Mouse (Mus musculus) intestine, embryonic 16.5 days (tissue): ENCODE results near the gene Dnajc13. TPM values are rescaled to one million over a fixed set of nuclear protein-coding genes. Genes with fewer than 3 reads are reported as not detected.

Experiments
- ATAC-seq: fragments of 200-750 bp; cut with Nextera tagmentation; 2 replicates; pipeline ENCODE4 v1.8.0; 2017; ENCODE audit warnings: moderate TSS enrichment, moderate library complexity
- H3K27ac ChIP-seq: fragments of 300-500 bp; sonication (generic); 2 replicates; pipeline ENCODE4 v1.5.1; 2014; ENCODE audit warnings: mild to moderate bottlenecking, low read length
- H3K27me3 ChIP-seq: fragments of 300-500 bp; sonication (generic); replicated peaks from 2 replicates; pipeline ENCODE4 v1.6.1; 2014; ENCODE audit warnings: low read length, control low read depth, mixed read lengths; ENCODE audit not compliant: control insufficient read depth, insufficient read depth
- H3K36me3 ChIP-seq: fragments of 300-500 bp; sonication (generic); 2 replicates; pipeline ENCODE4 v1.6.1; 2014; ENCODE audit warnings: low read length, control low read depth; ENCODE audit not compliant: control insufficient read depth, insufficient read depth
- H3K4me1 ChIP-seq: fragments of 300-500 bp; sonication (generic); 2 replicates; pipeline ENCODE4 v1.6.1; 2014; ENCODE audit warnings: low read length, control low read depth, mixed read lengths; ENCODE audit not compliant: control insufficient read depth, insufficient read depth
- H3K4me2 ChIP-seq: fragments of 300-500 bp; sonication (generic); 2 replicates; pipeline ENCODE4 v1.6.1; 2014; ENCODE audit warnings: low read depth, low read length, control low read depth
- H3K4me3 ChIP-seq: fragments of 300-500 bp; sonication (generic); 2 replicates; pipeline ENCODE4 v1.5.1; 2014; ENCODE audit warnings: mild to moderate bottlenecking, low read length
- H3K9ac ChIP-seq: fragments of 300-500 bp; sonication (generic); 2 replicates; pipeline ENCODE4 v1.6.1; 2014; ENCODE audit warnings: low read depth, low read length
- H3K9me3 ChIP-seq: fragments of 300-500 bp; sonication (generic); 2 replicates; pipeline ENCODE4 v1.6.1; 2016; ENCODE audit warnings: low read length, control low read depth; ENCODE audit not compliant: control insufficient read depth
- WGBS: fragments of 180-500 bp; shearing (Covaris S2); extraction: QIAGEN DNeasy Blood & Tissue Kit; methylation state at CpG from one replicate; pipeline ENCODE4 v1.1.7; 2014; 5-methylcytosine and 5-hydroxymethylcytosine counted together
- polyA plus RNA-seq: library from polyadenylated mRNA; unstranded; fragments of >200 nt; fragmentation: Nextera tagmentation; extraction: Ambion mirVana; gene quantifications from 2 replicates; pipeline ENCODE4 v1.2.1, GENCODE M21; 2015

Gene Dnajc13
- polyA plus RNA-seq, result 21.5 and 24.2 TPM in 2 replicates

DNA sequence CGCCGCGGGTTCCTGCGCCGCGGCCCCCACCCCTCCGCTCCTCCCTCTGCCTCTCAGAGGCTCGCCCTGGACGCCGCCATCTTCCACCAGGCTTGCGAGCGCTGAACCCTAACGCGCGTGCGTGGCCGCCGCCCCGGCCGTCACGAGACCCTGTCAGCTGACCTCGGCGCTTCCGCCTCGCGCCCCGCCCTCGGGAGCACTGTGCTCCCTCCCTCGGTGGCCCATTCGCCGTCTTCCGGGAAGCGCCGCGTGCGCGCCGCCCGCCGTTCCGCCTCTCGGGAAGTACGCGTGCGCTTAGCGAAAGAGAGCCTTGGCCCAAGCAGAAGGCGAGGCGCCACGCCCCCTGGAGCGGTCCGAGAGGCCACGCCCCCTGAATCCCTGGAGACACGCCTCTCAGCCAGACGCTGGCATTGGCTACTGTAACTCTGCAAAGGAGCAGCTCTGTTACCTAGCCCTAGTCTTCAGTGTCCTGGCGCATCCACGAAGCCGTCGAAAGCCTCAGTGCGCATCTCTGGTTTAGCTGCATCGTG, at the start of gene Dnajc13:
Gene Dnajc13 (minus strand): TSS at position 108 of the 530 bp plus-strand sequence.
- under 1% methylated on average over 60 of the region's 60 CpGs for WGBS
- peak within 1 kb of the TSS; percentile 97 for H3K4me3 ChIP-seq
- H3K4me2 ChIP-seq, result peak within 1 kb of the TSS; percentile 77
- H3K9ac ChIP-seq, result peak within 1 kb of the TSS; percentile 94
- ATAC-seq, result peak; percentile 97
- peak within 1 kb of the TSS; percentile 95 for H3K27ac ChIP-seq
- no peaks in the 10 kb centered on the region for H3K36me3 ChIP-seq
- H3K9me3 ChIP-seq, result no peaks in the 10 kb centered on the region
- no peaks in the 10 kb centered on the region for H3K27me3 ChIP-seq
- peaks cover 15% of the 10 kb centered on the region for H3K4me1 ChIP-seq

DNA sequence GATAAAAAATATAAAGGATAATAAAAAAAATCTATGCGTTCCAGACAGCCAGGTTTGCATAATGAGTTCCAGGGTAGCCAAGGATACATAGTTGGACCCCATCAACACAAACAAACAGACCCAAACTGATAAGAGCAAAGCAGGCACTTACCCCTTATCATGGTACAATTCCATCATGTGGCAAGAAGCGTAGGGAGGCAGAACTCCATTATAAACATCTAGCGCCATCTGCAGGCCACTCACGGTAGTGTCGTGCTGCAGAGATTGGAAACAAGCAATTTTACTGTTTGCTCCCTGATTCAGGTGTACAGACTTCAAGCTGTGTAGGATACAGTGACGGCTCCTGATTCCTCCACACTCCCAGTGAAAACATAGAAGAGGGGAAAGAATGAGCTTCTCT, 44.0 kb upstream of the Dnajc13 start:
- Histone ChIP-seq H3K27ac (no peak overlapping the region), H3K36me3 (no peaks in the 10 kb centered on the region), H3K4me3 (no peak overlapping the region), H3K9ac (no peak overlapping the region), H3K4me1 (no peaks in the 10 kb centered on the region), H3K4me2 (no peak overlapping the region), H3K27me3 (no peaks in the 10 kb centered on the region), H3K9me3 (no peaks in the 10 kb centered on the region)
- ATAC-seq, result no peak
- 11% methylated on average over 6 of the region's 6 CpGs for WGBS

GRCm38 (mm10) chr9:104305333-104306111, 42.8 kb upstream of the Dnajc13 start:
- no peaks in the 10 kb centered on the region for H3K9me3 ChIP-seq
- no peaks in the 10 kb centered on the region for H3K27me3 ChIP-seq
- H3K27ac ChIP-seq, result no peak overlapping the region
- ATAC-seq, result 0 out of 2 replicates have a peak, but pooled peaks have one; percentile 9
- WGBS, result 84% methylated on average over 6 of the region's 6 CpGs
- no peaks in the 10 kb centered on the region for H3K36me3 ChIP-seq
- H3K4me2 ChIP-seq, result no peak overlapping the region
- no peak overlapping the region for H3K9ac ChIP-seq
- H3K4me3 ChIP-seq, result no peak overlapping the region
- peaks cover 3% of the 10 kb centered on the region for H3K4me1 ChIP-seq

GRCm38 (mm10) chr9:104304800-104305199, 42.1 kb upstream of the Dnajc13 start:
- no peak overlapping the region for H3K4me3 ChIP-seq
- peaks cover 3% of the 10 kb centered on the region for H3K4me1 ChIP-seq
- H3K27me3 ChIP-seq, result no peaks in the 10 kb centered on the region
- H3K27ac ChIP-seq, result no peak overlapping the region
- H3K9me3 ChIP-seq, result no peaks in the 10 kb centered on the region
- H3K36me3 ChIP-seq, result no peaks in the 10 kb centered on the region
- 57% methylated on average over 10 of the region's 10 CpGs for WGBS
- no peak overlapping the region for H3K9ac ChIP-seq
- ATAC-seq, result peak; percentile 39
- no peak overlapping the region for H3K4me2 ChIP-seq

- Histone ChIP-seq H3K4me1 (peaks cover 3% of the 10 kb centered on the region), H3K9ac (no peak overlapping the region), H3K4me3 (no peak overlapping the region), H3K27me3 (no peaks in the 10 kb centered on the region), H3K36me3 (no peaks in the 10 kb centered on the region), H3K9me3 (no peaks in the 10 kb centered on the region), H3K4me2 (no peak overlapping the region), H3K27ac (no peak overlapping the region)
- ATAC-seq, result peak; percentile 69
- WGBS, result 50% methylated on average over 4 of the region's 4 CpGs
Observed at GRCm38 (mm10) chr9:104304376-104304775, 41.6 kb upstream of the Dnajc13 start.

GRCm38 (mm10) chr9:104300569-104300968, 37.8 kb upstream of the Dnajc13 start:
- H3K4me1 ChIP-seq, result peaks cover 3% of the 10 kb centered on the region
- no peak overlapping the region for H3K4me3 ChIP-seq
- no peaks in the 10 kb centered on the region for H3K9me3 ChIP-seq
- no peak overlapping the region for H3K4me2 ChIP-seq
- peak; percentile 64 for ATAC-seq
- H3K27me3 ChIP-seq, result no peaks in the 10 kb centered on the region
- 70% methylated on average over 12 of the region's 12 CpGs for WGBS
- no peaks in the 10 kb centered on the region for H3K36me3 ChIP-seq
- no peak overlapping the region for H3K27ac ChIP-seq
- H3K9ac ChIP-seq, result no peak overlapping the region

DNA sequence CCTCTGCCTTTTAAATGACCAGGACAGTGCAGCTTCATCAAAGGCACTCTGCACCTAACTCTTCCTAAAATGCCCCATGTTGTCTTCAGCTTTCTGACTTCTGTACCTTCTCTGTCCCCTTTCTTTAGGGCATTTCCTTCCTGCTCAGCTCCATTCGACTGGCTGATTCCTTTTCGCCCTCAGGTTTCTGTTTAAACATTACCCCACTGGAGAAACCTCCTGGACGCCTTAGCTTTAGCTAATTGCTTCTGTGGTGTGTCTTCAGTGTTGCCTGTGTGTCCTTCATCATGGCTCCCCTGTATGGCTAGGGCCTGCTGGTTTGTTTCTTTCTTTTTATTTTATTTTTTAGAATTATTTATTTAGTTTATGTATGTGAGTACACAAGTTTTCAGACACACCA, 34.3 kb upstream of the Dnajc13 start:
- no peak for ATAC-seq
- H3K4me1 ChIP-seq, result peaks cover 3% of the 10 kb centered on the region
- no peak overlapping the region for H3K27ac ChIP-seq
- 67% methylated on average over 3 of the region's 3 CpGs for WGBS
- H3K9me3 ChIP-seq, result no peaks in the 10 kb centered on the region
- H3K4me3 ChIP-seq, result no peak overlapping the region
- H3K9ac ChIP-seq, result no peak overlapping the region
- H3K36me3 ChIP-seq, result no peaks in the 10 kb centered on the region
- no peak overlapping the region for H3K4me2 ChIP-seq
- H3K27me3 ChIP-seq, result no peaks in the 10 kb centered on the region

DNA sequence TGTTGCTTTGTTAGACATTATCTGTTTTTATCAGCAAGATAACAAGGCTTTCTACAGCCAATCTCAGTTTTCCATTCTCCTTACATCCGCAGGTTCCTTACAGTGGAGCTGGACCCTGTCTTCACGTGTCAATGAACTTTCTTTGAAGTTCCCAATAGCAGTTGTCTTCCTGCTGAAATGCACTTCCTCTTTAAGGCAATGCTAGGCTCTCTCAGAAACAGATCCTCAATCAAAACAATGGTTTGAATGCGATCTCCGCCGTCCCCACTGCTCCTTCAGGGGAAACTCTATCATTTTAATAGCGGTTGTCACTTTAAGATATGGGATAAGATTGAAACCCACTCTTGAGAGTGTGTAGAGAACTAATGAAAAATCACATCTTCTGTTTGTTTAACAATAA, 22.2 kb upstream of the Dnajc13 start:
- H3K27ac ChIP-seq, result no peak overlapping the region
- H3K36me3 ChIP-seq, result no peaks in the 10 kb centered on the region
- no peaks in the 10 kb centered on the region for H3K9me3 ChIP-seq
- WGBS, result 55% methylated on average over 6 of the region's 6 CpGs
- no peaks in the 10 kb centered on the region for H3K4me1 ChIP-seq
- no peak for ATAC-seq
- H3K4me3 ChIP-seq, result no peak overlapping the region
- H3K27me3 ChIP-seq, result no peaks in the 10 kb centered on the region
- no peak overlapping the region for H3K9ac ChIP-seq
- H3K4me2 ChIP-seq, result no peak overlapping the region

- ATAC-seq, result no peak
- no peaks in the 10 kb centered on the region for H3K36me3 ChIP-seq
- WGBS, result 50% methylated on average over 8 of the region's 8 CpGs
- no peak overlapping the region for H3K9ac ChIP-seq
- no peaks in the 10 kb centered on the region for H3K4me1 ChIP-seq
- H3K27me3 ChIP-seq, result no peaks in the 10 kb centered on the region
- no peak overlapping the region for H3K27ac ChIP-seq
- no peak overlapping the region for H3K4me2 ChIP-seq
- no peaks in the 10 kb centered on the region for H3K9me3 ChIP-seq
- H3K4me3 ChIP-seq, result no peak overlapping the region
Observed at GRCm38 (mm10) chr9:104282536-104282935, 19.8 kb upstream of the Dnajc13 start.
